Mouse (Mus musculus): Measurements from ENCODE around the gene Igfbp2. TPM values are rescaled to one million over a fixed set of nuclear protein-coding genes. Genes with fewer than 3 reads are reported as not detected.

Gene Igfbp2
- polyA plus RNA-seq, 1 experiment from 2014 or later, result 262 TPM

Other genes with a start within 250 kb of the Igfbp2 start
- gene Smarcal1, start 241.3 kb upstream of the Igfbp2 start, polyA plus RNA-seq (2015; fragmentation: Nextera tagmentation; extraction: Ambion mirVana), result 30.5 and 31.2 TPM in 2 replicates
- 0.05 TPM in 1 of 2 replicates, not detected in the other for gene Ankar, start 123.9 kb upstream of the Igfbp2 start, polyA plus RNA-seq (2015; fragmentation: Nextera tagmentation; extraction: Ambion mirVana)
- 821 and 838 TPM in 2 replicates for gene Rpl37a, start 113.2 kb upstream of the Igfbp2 start, polyA plus RNA-seq (2015; fragmentation: Nextera tagmentation; extraction: Ambion mirVana)
- 42.6 and 42.8 TPM in 2 replicates for gene Igfbp5, start 50.4 kb downstream of the Igfbp2 start, polyA plus RNA-seq (2015; fragmentation: Nextera tagmentation; extraction: Ambion mirVana)
- gene Tnp1, start 191.4 kb downstream of the Igfbp2 start, polyA plus RNA-seq (2015; fragmentation: Nextera tagmentation; extraction: Ambion mirVana), result not detected in 2 replicates